Mouse (Mus musculus): ENCODE data around the gene Dnajc13. TPM values are rescaled to one million over a fixed set of nuclear protein-coding genes. Genes with fewer than 3 reads are reported as not detected.

The Dnajc13 gene
- polyA plus RNA-seq, 1 experiment from 2014 or later, result 18.6 TPM

- Histone ChIP-seq H3K27ac (no peak overlapping the region), H3K9ac (no peak overlapping the region), H3K36me3 (peaks cover 50% of the 10 kb centered on the region), H3K4me1 (no peaks in the 10 kb centered on the region), H3K27me3 (no peaks in the 10 kb centered on the region), H3K9me3 (no peaks in the 10 kb centered on the region), H3K4me2 (no peak overlapping the region), H3K4me3 (no peak overlapping the region)
- ATAC-seq (ENCODE audit: borderline replicate concordance, extremely low read depth, low FRiP score, low TSS enrichment), result no peak
- WGBS, result 66% methylated on average over 3 of the region's 3 CpGs
Observed at GRCm38 (mm10) chr9:104211402-104211801, 51.3 kb downstream of the Dnajc13 start.

- WGBS, result 92% methylated on average over 3 of the region's 3 CpGs
- no peak for ATAC-seq (ENCODE audit: borderline replicate concordance, extremely low read depth, low FRiP score, low TSS enrichment)
- Histone ChIP-seq H3K36me3 (peaks cover 65% of the 10 kb centered on the region), H3K4me1 (no peaks in the 10 kb centered on the region), H3K9ac (no peak overlapping the region), H3K27ac (no peak overlapping the region), H3K4me2 (no peak overlapping the region), H3K9me3 (no peaks in the 10 kb centered on the region), H3K4me3 (no peak overlapping the region), H3K27me3 (no peaks in the 10 kb centered on the region)
Observed at GRCm38 (mm10) chr9:104203851-104204250, 58.9 kb downstream of the Dnajc13 start.

DNA sequence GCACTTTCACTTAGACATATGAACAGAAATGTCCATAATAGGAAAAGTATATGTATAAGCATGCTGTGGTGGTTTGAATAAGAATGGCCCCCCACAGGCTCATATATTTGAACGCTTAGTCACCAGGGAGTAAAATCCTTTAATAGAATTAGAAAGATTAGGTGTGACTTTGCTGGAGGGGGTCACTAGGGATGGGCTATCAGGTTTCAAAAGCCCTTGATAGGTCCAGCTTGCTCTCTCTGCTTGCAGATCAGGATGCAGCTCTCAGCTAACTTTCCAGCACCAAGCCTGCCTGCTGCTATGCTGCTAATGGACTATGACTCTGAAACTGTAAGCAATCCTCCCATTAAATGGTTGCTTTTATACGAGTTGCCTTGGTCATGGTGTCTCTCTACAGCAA, 68.2 kb downstream of the Dnajc13 start:
- ATAC-seq (ENCODE audit: borderline replicate concordance, extremely low read depth, low FRiP score, low TSS enrichment), result no peak
- Histone ChIP-seq H3K27me3 (no peaks in the 10 kb centered on the region), H3K4me2 (no peak overlapping the region), H3K4me1 (no peaks in the 10 kb centered on the region), H3K4me3 (no peak overlapping the region), H3K9me3 (no peaks in the 10 kb centered on the region), H3K36me3 (peaks cover 68% of the 10 kb centered on the region), H3K27ac (no peak overlapping the region), H3K9ac (no peak overlapping the region)
- 54% methylated on average over 2 of the region's 2 CpGs for whole genome bisulfite sequencing

GRCm38 (mm10) chr9:104193900-104194299, 68.8 kb downstream of the Dnajc13 start:
- no peak for ATAC-seq (ENCODE audit: borderline replicate concordance, extremely low read depth, low FRiP score, low TSS enrichment)

DNA sequence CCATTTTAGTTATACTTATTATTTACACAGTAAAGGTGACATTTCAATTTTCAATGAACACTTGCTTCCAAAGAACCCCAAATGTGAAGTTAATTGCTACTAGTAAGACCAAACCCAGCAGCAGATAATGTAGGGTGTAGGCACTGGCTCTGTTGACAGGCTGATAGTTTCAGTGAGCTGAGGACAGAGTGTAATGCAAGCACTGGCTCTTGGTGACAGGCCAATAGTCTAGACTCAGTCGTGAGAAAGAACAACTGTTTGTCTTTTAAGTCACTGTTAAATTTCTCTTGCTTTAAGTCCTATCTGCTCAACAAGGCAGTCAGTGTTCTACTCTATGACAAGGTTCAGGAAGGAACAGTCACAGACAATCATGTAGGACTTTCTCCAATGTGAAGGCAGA, 69.4 kb downstream of the Dnajc13 start:
- no peak overlapping the region for H3K27ac ChIP-seq
- no peaks in the 10 kb centered on the region for H3K27me3 ChIP-seq

More at GRCm38 (mm10) chr9:104193900-104194299, 68.8 kb downstream of the Dnajc13 start:
- H3K4me1 ChIP-seq, result no peaks in the 10 kb centered on the region
- H3K4me3 ChIP-seq, result no peak overlapping the region
- no peaks in the 10 kb centered on the region for H3K9me3 ChIP-seq
- H3K4me2 ChIP-seq, result no peak overlapping the region
- H3K27ac ChIP-seq, result no peak overlapping the region
- H3K36me3 ChIP-seq, result peaks cover 69% of the 10 kb centered on the region
- H3K27me3 ChIP-seq, result no peaks in the 10 kb centered on the region
- 89% methylated on average over 2 of the region's 2 CpGs for WGBS
- H3K9ac ChIP-seq, result no peak overlapping the region

GRCm38 (mm10) chr9:104192513-104192912, 70.2 kb downstream of the Dnajc13 start:
- Histone ChIP-seq H3K27ac (no peak overlapping the region), H3K36me3 (peaks cover 70% of the 10 kb centered on the region), H3K27me3 (no peaks in the 10 kb centered on the region), H3K9me3 (no peaks in the 10 kb centered on the region), H3K4me1 (no peaks in the 10 kb centered on the region), H3K4me2 (no peak overlapping the region), H3K9ac (no peak overlapping the region), H3K4me3 (no peak overlapping the region)
- ATAC-seq (ENCODE audit: borderline replicate concordance, extremely low read depth, low FRiP score, low TSS enrichment), result no peak
- 87% methylated on average over 6 of the region's 6 CpGs for WGBS

More for the DNA sequence above, 69.4 kb downstream of the Dnajc13 start:
- peaks cover 73% of the 10 kb centered on the region for H3K36me3 ChIP-seq
- H3K9ac ChIP-seq, result no peak overlapping the region
- WGBS, result 60% methylated on average over 1 of the region's 1 CpGs
- H3K4me3 ChIP-seq, result no peak overlapping the region
- H3K9me3 ChIP-seq, result no peaks in the 10 kb centered on the region
- no peak for ATAC-seq (ENCODE audit: borderline replicate concordance, extremely low read depth, low FRiP score, low TSS enrichment)
- H3K4me2 ChIP-seq, result no peak overlapping the region
- H3K4me1 ChIP-seq, result no peaks in the 10 kb centered on the region

- no peaks in the 10 kb centered on the region for H3K9me3 ChIP-seq
- H3K36me3 ChIP-seq, result peaks cover 62% of the 10 kb centered on the region
- WGBS, result 98% methylated on average over 5 of the region's 5 CpGs
- H3K4me1 ChIP-seq, result no peaks in the 10 kb centered on the region
- no peak for ATAC-seq (ENCODE audit: borderline replicate concordance, extremely low read depth, low FRiP score, low TSS enrichment)
- H3K9ac ChIP-seq, result no peak overlapping the region
- H3K4me2 ChIP-seq, result no peak overlapping the region
- no peak overlapping the region for H3K4me3 ChIP-seq
- no peaks in the 10 kb centered on the region for H3K27me3 ChIP-seq
- H3K27ac ChIP-seq, result no peak overlapping the region
Observed at GRCm38 (mm10) chr9:104189657-104190056, 73.1 kb downstream of the Dnajc13 start.

- Histone ChIP-seq H3K27ac (no peak overlapping the region), H3K9me3 (no peaks in the 10 kb centered on the region), H3K4me3 (no peak overlapping the region), H3K9ac (no peak overlapping the region), H3K27me3 (no peaks in the 10 kb centered on the region), H3K4me2 (no peak overlapping the region), H3K4me1 (no peaks in the 10 kb centered on the region), H3K36me3 (peaks cover 63% of the 10 kb centered on the region)
- ATAC-seq (ENCODE audit: borderline replicate concordance, extremely low read depth, low FRiP score, low TSS enrichment), result no peak
- 85% methylated on average over 1 of the region's 1 CpGs for WGBS
Observed at GRCm38 (mm10) chr9:104188704-104189103, 74.0 kb downstream of the Dnajc13 start.

- 84% methylated on average over 5 of the region's 5 CpGs for WGBS
- no peak overlapping the region for H3K4me2 ChIP-seq
- no peak overlapping the region for H3K4me3 ChIP-seq
- no peaks in the 10 kb centered on the region for H3K4me1 ChIP-seq
- no peaks in the 10 kb centered on the region for H3K9me3 ChIP-seq
- no peak overlapping the region for H3K9ac ChIP-seq
- H3K36me3 ChIP-seq, result peaks cover 59% of the 10 kb centered on the region
- no peak for ATAC-seq (ENCODE audit: borderline replicate concordance, extremely low read depth, low FRiP score, low TSS enrichment)
- H3K27me3 ChIP-seq, result no peaks in the 10 kb centered on the region
- H3K27ac ChIP-seq, result no peak overlapping the region
Observed at GRCm38 (mm10) chr9:104187028-104187427, 75.7 kb downstream of the Dnajc13 start.

DNA sequence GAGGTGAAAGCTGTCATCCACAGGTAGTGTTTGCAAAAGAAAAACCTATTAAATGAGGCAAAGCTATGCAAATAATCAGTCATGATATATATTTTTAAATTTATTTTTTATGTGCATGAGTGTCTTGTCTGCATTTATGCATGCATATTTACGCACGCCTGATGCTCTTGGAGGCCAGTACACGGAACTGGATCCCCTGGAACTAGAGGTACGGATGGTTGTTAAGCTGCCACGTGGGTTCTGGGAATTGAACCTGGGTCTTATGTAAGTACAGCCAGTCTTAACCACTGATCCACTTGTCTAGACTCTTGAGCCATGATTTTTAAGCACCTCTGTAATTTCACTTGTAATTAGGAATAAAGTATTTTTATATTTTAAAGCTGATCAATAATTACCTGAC, 79.5 kb downstream of the Dnajc13 start:
- Histone ChIP-seq H3K27me3 (no peaks in the 10 kb centered on the region), H3K27ac (no peak overlapping the region), H3K4me2 (no peak overlapping the region), H3K9me3 (no peaks in the 10 kb centered on the region), H3K36me3 (peaks cover 60% of the 10 kb centered on the region), H3K4me1 (no peaks in the 10 kb centered on the region), H3K9ac (no peak overlapping the region), H3K4me3 (no peak overlapping the region)
- ATAC-seq (ENCODE audit: borderline replicate concordance, extremely low read depth, low FRiP score, low TSS enrichment), result no peak
- WGBS, result 95% methylated on average over 5 of the region's 5 CpGs

DNA sequence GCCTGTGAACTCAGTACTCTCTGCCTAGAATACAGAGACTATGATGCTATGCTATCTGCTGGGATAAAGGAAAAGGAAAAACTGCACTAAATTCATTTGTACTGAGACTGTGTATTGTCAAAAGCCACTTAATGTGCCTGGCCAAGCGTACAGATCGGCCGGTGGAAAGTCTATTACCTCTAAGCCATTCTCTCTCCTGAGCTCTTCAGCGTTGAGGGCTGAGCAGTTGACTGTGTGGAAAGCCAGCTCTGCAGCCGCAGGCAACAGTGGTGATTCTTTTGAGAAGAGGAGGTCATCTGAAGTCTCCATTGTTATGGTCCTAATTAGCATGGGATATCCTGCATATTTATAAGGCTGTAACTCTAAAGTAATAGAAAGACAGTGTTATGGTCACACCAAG, 80.4 kb downstream of the Dnajc13 start:
- H3K4me2 ChIP-seq, result no peak overlapping the region
- H3K36me3 ChIP-seq, result peaks cover 62% of the 10 kb centered on the region
- no peaks in the 10 kb centered on the region for H3K9me3 ChIP-seq
- ATAC-seq (ENCODE audit: borderline replicate concordance, extremely low read depth, low FRiP score, low TSS enrichment), result no peak
- H3K4me1 ChIP-seq, result no peaks in the 10 kb centered on the region
- no peaks in the 10 kb centered on the region for H3K27me3 ChIP-seq
- no peak overlapping the region for H3K9ac ChIP-seq
- WGBS, result 92% methylated on average over 5 of the region's 5 CpGs
- no peak overlapping the region for H3K27ac ChIP-seq
- no peak overlapping the region for H3K4me3 ChIP-seq

- WGBS, result 96% methylated on average over 4 of the region's 4 CpGs
- no peak for ATAC-seq (ENCODE audit: borderline replicate concordance, extremely low read depth, low FRiP score, low TSS enrichment)
- no peak overlapping the region for H3K4me3 ChIP-seq
- H3K4me2 ChIP-seq, result no peak overlapping the region
- H3K9ac ChIP-seq, result no peak overlapping the region
- H3K4me1 ChIP-seq, result no peaks in the 10 kb centered on the region
- peaks cover 65% of the 10 kb centered on the region for H3K36me3 ChIP-seq
- H3K27ac ChIP-seq, result no peak overlapping the region
- H3K27me3 ChIP-seq, result no peaks in the 10 kb centered on the region
- H3K9me3 ChIP-seq, result no peaks in the 10 kb centered on the region
Observed at GRCm38 (mm10) chr9:104181626-104182025, 81.1 kb downstream of the Dnajc13 start.

- WGBS, result 90% methylated on average over 6 of the region's 6 CpGs
- no peaks in the 10 kb centered on the region for H3K4me1 ChIP-seq
Observed at GRCm38 (mm10) chr9:104180046-104180445, 82.7 kb downstream of the Dnajc13 start.

More at GRCm38 (mm10) chr9:104180046-104180445, 82.7 kb downstream of the Dnajc13 start:
- H3K36me3 ChIP-seq, result peaks cover 75% of the 10 kb centered on the region
- no peaks in the 10 kb centered on the region for H3K27me3 ChIP-seq
- H3K4me3 ChIP-seq, result no peak overlapping the region
- no peak overlapping the region for H3K9ac ChIP-seq
- no peaks in the 10 kb centered on the region for H3K9me3 ChIP-seq
- ATAC-seq (ENCODE audit: borderline replicate concordance, extremely low read depth, low FRiP score, low TSS enrichment), result no peak
- H3K27ac ChIP-seq, result no peak overlapping the region
- no peak overlapping the region for H3K4me2 ChIP-seq
